Mouse (Mus musculus): ENCODE measurements around the gene Pard6b. TPM values are rescaled to one million over a fixed set of nuclear protein-coding genes. Genes with fewer than 3 reads are reported as not detected.

The Pard6b gene
- total and polyA plus RNA-seq, 3 experiments = 1.2 to 2.8 (median 1.3) TPM

DNA sequence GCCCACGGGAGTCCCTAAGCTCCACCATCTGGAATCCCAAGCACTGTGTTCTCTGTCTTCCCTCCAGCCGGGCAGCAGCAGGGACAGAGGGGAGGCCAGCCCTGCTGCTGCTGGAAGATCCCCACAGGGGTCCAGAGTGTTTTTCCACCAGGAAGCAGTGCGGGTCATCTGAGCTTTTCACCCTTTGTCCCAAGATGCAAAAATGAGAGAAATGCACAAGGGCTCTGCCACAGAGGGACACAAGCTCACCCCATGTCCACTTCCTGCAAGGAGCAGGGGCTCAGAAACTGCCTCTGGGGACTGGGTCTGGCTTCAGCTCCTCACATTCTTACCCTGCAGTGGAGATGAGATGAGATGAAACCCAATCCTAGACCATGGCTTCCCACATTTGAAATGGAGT lies 40.1 kb upstream of the Pard6b start:
- H3K4me2 ChIP-seq (ENCODE audit: insufficient read depth, low read depth, poor library complexity, severe bottlenecking) = no peak overlapping the region
- dilution Hi-C loops (cut with MboI; ENCODE audit: extremely low pct_ligation_motif_present, extremely low pct_unique_long_range_greater_than_20kb, low sequenced_read_pairs) = no loop called here
- H3K9me3 ChIP-seq (replicated peaks; ENCODE audit: low read length) = no peaks in the 10 kb centered on the region
- H3K4me3 ChIP-seq (replicated peaks in 1 of 3; ENCODE audit: low read depth in 2 of 3, low read length in 2 of 3, poor library complexity in 1 of 3) = no peak overlapping the region
- no peak overlapping the region for H3K27ac ChIP-seq (ENCODE audit: insufficient read depth, low read depth)
- peaks cover 6 to 8% of the 10 kb centered on the region in 2 experiments for H3K4me1 ChIP-seq (ENCODE audit: control insufficient read depth in 1 of 2, insufficient read depth in 2 of 2)
- no peak for DNase-seq (ENCODE audit: extremely low read depth)
- peaks cover 83% of the 10 kb centered on the region for H3K27me3 ChIP-seq (replicated peaks)
- in situ Hi-C loops (cut with MboI; ENCODE audit: low pct_ligation_motif_present, low pct_unique_long_range_greater_than_20kb, low sequenced_read_pairs) = no loop called here
- TF ChIP-seq ZMIZ1 (IDR thresholded peaks at IDR 0.05; ENCODE audit: low read depth, low read length) = no peak
- TF ChIP-seq IRF4 (IDR thresholded peaks at IDR 0.05; ENCODE audit: low read depth, low read length) = no peak
- TF ChIP-seq UBTF (IDR thresholded peaks at IDR 0.05; ENCODE audit: low read depth, low read length) = no peak
- TF ChIP-seq CTCF (conservative IDR thresholded peaks at IDR 0.05 in 1 of 2, IDR thresholded peaks at IDR 0.05 in 1 of 2; ENCODE audit: low read depth in 2 of 2, low read length in 2 of 2) = no peak
- TF ChIP-seq PAX5 (IDR thresholded peaks at IDR 0.05; ENCODE audit: low read length) = no peak
- TF ChIP-seq KAT2A (IDR thresholded peaks at IDR 0.05; ENCODE audit: insufficient replicate concordance, low read length) = no peak
- no peak for TF ChIP-seq GABPA (IDR thresholded peaks at IDR 0.05; ENCODE audit: insufficient replicate concordance, low read depth, low read length)
- TF ChIP-seq MAZ (IDR thresholded peaks at IDR 0.05; ENCODE audit: low read depth, low read length) = no peak
- no peak for TF ChIP-seq POLR2AphosphoS2 (IDR thresholded peaks at IDR 0.05; ENCODE audit: low read depth, low read length)
- no peak for TF ChIP-seq ZKSCAN1 (IDR thresholded peaks at IDR 0.05; ENCODE audit: borderline replicate concordance, low read depth, low read length)
- no peak for TF ChIP-seq USF1 (IDR thresholded peaks at IDR 0.05; ENCODE audit: low read depth, low read length)
- TF ChIP-seq NRF1 (IDR thresholded peaks at IDR 0.05; ENCODE audit: low read depth, low read length) = no peak
- no peak for TF ChIP-seq CHD2 (IDR thresholded peaks at IDR 0.05; ENCODE audit: low read length)
- no peak for TF ChIP-seq E2F4 (IDR thresholded peaks at IDR 0.05; ENCODE audit: insufficient replicate concordance, low read depth, low read length)
- TF ChIP-seq ETS1 (conservative IDR thresholded peaks at IDR 0.05; ENCODE audit: low read depth, low read length) = no peak
- TF ChIP-seq MAFK (IDR thresholded peaks at IDR 0.05; ENCODE audit: insufficient replicate concordance, low read length) = no peak
- no peak for TF ChIP-seq RCOR1 (conservative IDR thresholded peaks at IDR 0.05; ENCODE audit: low read depth, low read length)
- no peak for TF ChIP-seq BHLHE40 (IDR thresholded peaks at IDR 0.05; ENCODE audit: low read depth, low read length)
- no peak for TF ChIP-seq NELFE (IDR thresholded peaks at IDR 0.05; ENCODE audit: low read depth, low read length)
- no peak for TF ChIP-seq RAD21 (IDR thresholded peaks at IDR 0.05; ENCODE audit: low read depth, low read length)
- no peaks in the 10 kb centered on the region for H3K79me2 ChIP-seq (replicated peaks; ENCODE audit: control insufficient read depth, extremely low read depth, insufficient read depth, poor library complexity, severe bottlenecking)
- H3K36me3 ChIP-seq (replicated peaks in 1 of 2; ENCODE audit: control insufficient read depth in 1 of 2, insufficient read depth in 1 of 2, low read length in 1 of 2) = no peaks in the 10 kb centered on the region
- H3K9ac ChIP-seq (ENCODE audit: insufficient read depth, low read depth) = no peak overlapping the region

DNA sequence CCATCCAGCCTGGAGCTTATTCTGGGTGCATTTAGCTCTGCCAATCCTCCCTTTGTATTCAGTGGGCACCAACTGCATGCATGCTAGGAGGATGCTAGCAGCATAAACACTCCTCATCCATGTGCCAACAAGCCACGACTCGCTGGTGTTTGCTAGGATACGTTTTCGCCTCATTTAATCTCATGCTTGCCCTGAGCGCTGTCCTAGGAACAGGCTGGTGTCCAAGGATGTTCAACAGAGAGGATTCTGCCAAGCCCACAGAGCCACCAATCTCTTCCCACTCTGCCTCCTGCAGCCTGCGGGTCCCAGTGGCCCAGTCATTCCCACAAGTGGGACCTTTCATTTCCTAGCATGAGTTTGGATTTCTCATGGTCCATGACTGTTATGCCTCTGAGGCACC lies 38.8 kb upstream of the Pard6b start:
- Histone ChIP-seq H3K79me2 (replicated peaks; ENCODE audit: control insufficient read depth, extremely low read depth, insufficient read depth, poor library complexity, severe bottlenecking) (no peaks in the 10 kb centered on the region), H3K27ac (ENCODE audit: insufficient read depth, low read depth) (no peak overlapping the region), H3K9ac (ENCODE audit: insufficient read depth, low read depth) (no peak overlapping the region), H3K27me3 (replicated peaks) (peaks cover 80% of the 10 kb centered on the region), H3K4me2 (ENCODE audit: insufficient read depth, low read depth, poor library complexity, severe bottlenecking) (no peak overlapping the region), H3K9me3 (replicated peaks; ENCODE audit: low read length) (peaks cover 6% of the 10 kb centered on the region), H3K4me1 (ENCODE audit: control insufficient read depth in 1 of 2, insufficient read depth in 2 of 2) (peaks cover 6 to 8% of the 10 kb centered on the region in 2 experiments), H3K36me3 (replicated peaks in 1 of 2; ENCODE audit: control insufficient read depth in 1 of 2, insufficient read depth in 1 of 2, low read length in 1 of 2) (no peaks in the 10 kb centered on the region), H3K4me3 (replicated peaks in 1 of 3; ENCODE audit: low read depth in 2 of 3, low read length in 2 of 3, poor library complexity in 1 of 3) (no peak overlapping the region)
- DNase-seq (ENCODE audit: extremely low read depth) = no peak
- TF ChIP-seq CHD2 (IDR thresholded peaks at IDR 0.05; ENCODE audit: low read length) (no peak), MXI1 (IDR thresholded peaks at IDR 0.05; ENCODE audit: low read depth, low read length) (no peak), ZNF384 (IDR thresholded peaks at IDR 0.05; ENCODE audit: low read depth, low read length) (no peak), SIN3A (IDR thresholded peaks at IDR 0.05; ENCODE audit: low read length) (no peak), MYC (IDR thresholded peaks at IDR 0.05; ENCODE audit: low read depth, low read length) (no peak), MAX (IDR thresholded peaks at IDR 0.05; ENCODE audit: low read length) (no peak), USF1 (IDR thresholded peaks at IDR 0.05; ENCODE audit: low read depth, low read length) (no peak), ZC3H11A (IDR thresholded peaks at IDR 0.05; ENCODE audit: low read depth, low read length) (no peak), ELF1 (IDR thresholded peaks at IDR 0.05; ENCODE audit: low read depth, low read length) (no peak), KAT2A (IDR thresholded peaks at IDR 0.05; ENCODE audit: insufficient replicate concordance, low read length) (no peak), MAZ (IDR thresholded peaks at IDR 0.05; ENCODE audit: low read depth, low read length) (no peak), GABPA (IDR thresholded peaks at IDR 0.05; ENCODE audit: insufficient replicate concordance, low read depth, low read length) (no peak), MEF2A (IDR thresholded peaks at IDR 0.05; ENCODE audit: borderline replicate concordance, low read depth, low read length) (no peak), ZMIZ1 (IDR thresholded peaks at IDR 0.05; ENCODE audit: low read depth, low read length) (no peak), POLR2AphosphoS2 (IDR thresholded peaks at IDR 0.05; ENCODE audit: low read depth, low read length) (no peak), POLR2A (IDR thresholded peaks at IDR 0.05; ENCODE audit: low read depth, low read length) (no peak), CHD1 (IDR thresholded peaks at IDR 0.05; ENCODE audit: low read depth, low read length) (no peak), JUND (conservative IDR thresholded peaks at IDR 0.05; ENCODE audit: low read depth, low read length) (no peak), NRF1 (IDR thresholded peaks at IDR 0.05; ENCODE audit: low read depth, low read length) (no peak), CTCF (conservative IDR thresholded peaks at IDR 0.05 in 1 of 2, IDR thresholded peaks at IDR 0.05 in 1 of 2; ENCODE audit: low read depth in 2 of 2, low read length in 2 of 2) (no peak)
- dilution Hi-C loops (cut with MboI; ENCODE audit: extremely low pct_ligation_motif_present, extremely low pct_unique_long_range_greater_than_20kb, low sequenced_read_pairs) = no loop called here
- in situ Hi-C loops (cut with MboI; ENCODE audit: low pct_ligation_motif_present, low pct_unique_long_range_greater_than_20kb, low sequenced_read_pairs) = no loop called here

All from CH12.LX (cell line).